Mouse (Mus musculus) splenic B cell, adult 2 months (primary cell): ENCODE data around the gene Tnfsf13b.

Source experiments
- DNase-seq: peaks from one replicate; pipeline ENCODE4 v3.0.0-alpha.2; 2011; ENCODE audit warnings: low read depth, low spot score
- H3K27me3 ChIP-seq: 2 replicates; pipeline ENCODE4 v1.6.1; 2012; ENCODE audit warnings: mild to moderate bottlenecking, low read length, moderate library complexity, mixed read lengths; ENCODE audit not compliant: control insufficient read depth, poor library complexity, insufficient read depth, severe bottlenecking
- H3K36me3 ChIP-seq: 2 replicates; pipeline ENCODE4 v1.6.1; 2012; ENCODE audit warnings: mild to moderate bottlenecking, low read length, moderate library complexity, mixed read lengths; ENCODE audit not compliant: control insufficient read depth, poor library complexity, insufficient read depth, severe bottlenecking

Gene Tnfsf13b

GRCm38 (mm10) chr8:10006156-10006985, at the start of gene Tnfsf13b:
TSS of gene Tnfsf13b (plus strand) at chr8:10006467.
- Histone ChIP-seq H3K27me3 (no peaks in the 10 kb centered on the region; the same call in 1 of the 2 replicates), H3K36me3 (no peaks in the 10 kb centered on the region)
- DNase-seq = no peak

- no peak for DNase-seq
- H3K36me3 ChIP-seq = no peaks in the 10 kb centered on the region
- H3K27me3 ChIP-seq = no peaks in the 10 kb centered on the region
Observed at GRCm38 (mm10) chr8:9958338-9958737, 47.9 kb upstream of the Tnfsf13b start.

GRCm38 (mm10) chr8:9959919-9960318, 46.3 kb upstream of the Tnfsf13b start:
- H3K36me3 ChIP-seq = no peaks in the 10 kb centered on the region
- no peak for DNase-seq

GRCm38 (mm10) chr8:9971866-9972265, 34.4 kb upstream of the Tnfsf13b start:
- Histone ChIP-seq H3K27me3 (no peaks in the 10 kb centered on the region), H3K36me3 (peaks cover 7% of the 10 kb centered on the region)
- DNase-seq = no peak

More at GRCm38 (mm10) chr8:9959919-9960318, 46.3 kb upstream of the Tnfsf13b start:
- no peaks in the 10 kb centered on the region for H3K27me3 ChIP-seq

- Histone ChIP-seq H3K27me3 (no peaks in the 10 kb centered on the region), H3K36me3 (peaks cover 7% of the 10 kb centered on the region)
- peak; percentile 42 for DNase-seq
Observed at GRCm38 (mm10) chr8:9975276-9975675, 31.0 kb upstream of the Tnfsf13b start.

GRCm38 (mm10) chr8:9975898-9976611, 30.2 kb upstream of the Tnfsf13b start:
- H3K27me3 ChIP-seq = no peaks in the 10 kb centered on the region
- DNase-seq = peak; percentile 99
- peaks cover 4% of the 10 kb centered on the region for H3K36me3 ChIP-seq

GRCm38 (mm10) chr8:9977016-9977415, 29.3 kb upstream of the Tnfsf13b start:
- Histone ChIP-seq H3K27me3 (no peaks in the 10 kb centered on the region), H3K36me3 (no peaks in the 10 kb centered on the region; the same call in 1 of the 2 replicates)
- DNase-seq = no peak

GRCm38 (mm10) chr8:9977573-9978314, 28.5 kb upstream of the Tnfsf13b start, which contains the start of the genes Lig4 and Abhd13:
TSS of gene Lig4 (minus strand) at chr8:9977686.
TSS of gene Abhd13 (plus strand) at chr8:9977707.
- peak; percentile 98 for DNase-seq
- Histone ChIP-seq H3K27me3 (no peaks in the 10 kb centered on the region), H3K36me3 (no peaks in the 10 kb centered on the region; the same call in 1 of the 2 replicates)

GRCm38 (mm10) chr8:9978475-9979230, 27.6 kb upstream of the Tnfsf13b start:
- DNase-seq = peak; percentile 11
- Histone ChIP-seq H3K36me3 (no peaks in the 10 kb centered on the region), H3K27me3 (no peaks in the 10 kb centered on the region)

GRCm38 (mm10) chr8:9979746-9980145, 26.5 kb upstream of the Tnfsf13b start:
- DNase-seq = no peak
- Histone ChIP-seq H3K36me3 (no peaks in the 10 kb centered on the region), H3K27me3 (no peaks in the 10 kb centered on the region)

- H3K27me3 ChIP-seq = no peaks in the 10 kb centered on the region
- no peaks in the 10 kb centered on the region for H3K36me3 ChIP-seq
- DNase-seq = no peak
Observed at GRCm38 (mm10) chr8:9980188-9980587, 26.1 kb upstream of the Tnfsf13b start.

- Histone ChIP-seq H3K27me3 (no peaks in the 10 kb centered on the region; the same call in 1 of the 2 replicates), H3K36me3 (no peaks in the 10 kb centered on the region)
- no peak for DNase-seq
Observed at GRCm38 (mm10) chr8:10004115-10004514, 2.2 kb upstream of the Tnfsf13b start.

- Histone ChIP-seq H3K27me3 (no peaks in the 10 kb centered on the region; the same call in 1 of the 2 replicates), H3K36me3 (no peaks in the 10 kb centered on the region)
- DNase-seq = no peak
Observed at GRCm38 (mm10) chr8:10006986-10007659, 856 bp downstream of the Tnfsf13b start.
